Mouse (Mus musculus) CD4-positive helper T cell, adult 2 months (primary cell): ENCODE measurements around the gene Mad1l1.

Experiments
- DNase-seq: peaks from one replicate; pipeline ENCODE4 v3.0.0-alpha.2; 2012; ENCODE audit warnings: low read depth, missing footprints, low spot score

Gene Mad1l1

DNA sequence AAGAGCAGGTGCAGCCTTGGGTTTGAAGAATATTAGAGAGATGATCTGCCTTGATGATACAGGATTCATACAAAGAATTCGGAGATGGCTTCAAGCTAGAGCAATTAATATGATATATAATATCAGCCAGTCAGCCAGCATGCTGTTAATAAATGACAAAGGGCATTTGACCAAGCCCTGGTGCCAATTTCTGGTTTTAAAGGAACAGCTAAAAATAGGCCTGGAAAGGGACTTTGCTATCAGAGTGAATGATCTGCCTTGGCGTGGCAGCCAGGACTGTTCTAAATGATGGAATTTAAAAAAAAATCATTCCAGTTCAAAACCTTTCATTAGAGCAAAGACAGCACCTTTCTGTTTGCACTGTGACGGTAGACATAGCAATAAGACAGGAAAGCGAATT is 361.6 kb downstream of the Mad1l1 start:
- DNase-seq = no peak
